Mouse (Mus musculus): Measurements from ENCODE around the gene Hdac7.
"Not testable (repeated sequence)": the region's sequence is repeated elsewhere in the genome, so short reads cannot be mapped to it uniquely, and the experiment has no call there.

Gene Hdac7

GRCm38 (mm10) chr15:97844037-97845034 lies at the start of gene Hdac7:
Gene Hdac7 (minus strand): TSS chr15:97844502.
- peak; percentile 45 to 56 for DNase-seq

- no peak for DNase-seq
These were observed 48.2 kb upstream of the Hdac7 start for GRCm38 (mm10) chr15:97892506-97892905.

GRCm38 (mm10) chr15:97890450-97890849 lies 46.1 kb upstream of the Hdac7 start:
- DNase-seq = no peak

- peak; percentile 59 to 72 for DNase-seq
These were observed 45.7 kb upstream of the Hdac7 start for GRCm38 (mm10) chr15:97890017-97890416.

GRCm38 (mm10) chr15:97887541-97888016 lies 43.3 kb upstream of the Hdac7 start:
- DNase-seq = peak in 1 of 2 experiments; percentile 54

- no peak for DNase-seq
These were observed 37.1 kb upstream of the Hdac7 start for GRCm38 (mm10) chr15:97881423-97881822.

- DNase-seq = no peak
These were observed 36.1 kb upstream of the Hdac7 start for GRCm38 (mm10) chr15:97880441-97880840.

- DNase-seq = no peak
These were observed 34.5 kb upstream of the Hdac7 start for GRCm38 (mm10) chr15:97878696-97879328.

GRCm38 (mm10) chr15:97875784-97876183 lies 31.5 kb upstream of the Hdac7 start:
- no peak for DNase-seq

GRCm38 (mm10) chr15:97873717-97874116 lies 29.4 kb upstream of the Hdac7 start:
- DNase-seq = no peak

GRCm38 (mm10) chr15:97872161-97872560 lies 27.9 kb upstream of the Hdac7 start:
- peak; percentile 52 to 54 for DNase-seq

GRCm38 (mm10) chr15:97871055-97872030 lies 27.0 kb upstream of the Hdac7 start:
- peak in 1 of 2 experiments; percentile 26 for DNase-seq

- not testable (repeated sequence) for DNase-seq
These were observed 25.8 kb upstream of the Hdac7 start for GRCm38 (mm10) chr15:97870116-97870515.

GRCm38 (mm10) chr15:97868985-97869384 lies 24.7 kb upstream of the Hdac7 start:
- DNase-seq = no peak

- DNase-seq = no peak
These were observed 21.7 kb upstream of the Hdac7 start for GRCm38 (mm10) chr15:97865988-97866387.

- no peak for DNase-seq
These were observed 20.9 kb upstream of the Hdac7 start for GRCm38 (mm10) chr15:97865175-97865574.

GRCm38 (mm10) chr15:97864361-97865045 lies 20.2 kb upstream of the Hdac7 start:
- no peak for DNase-seq

GRCm38 (mm10) chr15:97863494-97863881 lies 19.2 kb upstream of the Hdac7 start:
- DNase-seq = peak in 1 of 2 experiments; percentile 40

GRCm38 (mm10) chr15:97862881-97863493 lies 18.7 kb upstream of the Hdac7 start:
- DNase-seq = no peak

GRCm38 (mm10) chr15:97860353-97860752 lies 16.1 kb upstream of the Hdac7 start:
- DNase-seq = no peak

GRCm38 (mm10) chr15:97858431-97858830 lies 14.1 kb upstream of the Hdac7 start:
- DNase-seq = no peak
